Mouse (Mus musculus) frontal cortex, postnatal 36 days (tissue): ENCODE results near the gene Lalba.
"Not testable (repeated sequence)": the region's sequence is repeated elsewhere in the genome, so short reads cannot be mapped to it uniquely, and the experiment has no call there.

Experiments used
- DNase-seq, 2 experiments: peaks; one replicate each; pipeline ENCODE4 v3.0.0; 2022; ENCODE audit warnings: low spot score in 2 of 2

The Lalba gene

GRCm38 (mm10) chr15:98482701-98483100 lies at the start of gene Lalba:
Gene Lalba, minus strand, starts transcription at chr15:98482721.
- DNase-seq = no peak

- no peak for DNase-seq
Observed at GRCm38 (mm10) chr15:98532281-98532680, 49.8 kb upstream of the Lalba start.

- no peak for DNase-seq
Observed at GRCm38 (mm10) chr15:98528066-98528563, 45.6 kb upstream of the Lalba start.

GRCm38 (mm10) chr15:98527056-98527771 lies 44.7 kb upstream of the Lalba start:
- no peak for DNase-seq

DNA sequence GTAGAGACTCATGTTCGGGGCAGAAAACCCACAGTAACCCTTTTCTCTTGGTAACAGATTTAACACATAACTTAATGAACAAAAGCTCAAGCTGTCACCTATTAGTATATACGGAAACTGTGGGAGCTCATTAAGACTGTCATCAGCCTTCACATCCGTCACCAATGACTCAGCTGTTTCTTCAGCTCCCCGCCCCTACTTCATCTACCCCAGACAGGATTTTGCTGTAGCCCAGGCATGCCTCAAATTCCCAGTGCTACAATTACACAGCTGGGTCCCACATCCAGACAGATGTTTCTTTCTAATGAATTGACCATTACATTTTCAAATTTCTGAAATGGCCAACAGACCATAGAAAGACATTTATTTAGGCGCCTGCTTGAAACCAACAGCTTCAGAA lies 43.5 kb upstream of the Lalba start:
- DNase-seq = no peak

DNA sequence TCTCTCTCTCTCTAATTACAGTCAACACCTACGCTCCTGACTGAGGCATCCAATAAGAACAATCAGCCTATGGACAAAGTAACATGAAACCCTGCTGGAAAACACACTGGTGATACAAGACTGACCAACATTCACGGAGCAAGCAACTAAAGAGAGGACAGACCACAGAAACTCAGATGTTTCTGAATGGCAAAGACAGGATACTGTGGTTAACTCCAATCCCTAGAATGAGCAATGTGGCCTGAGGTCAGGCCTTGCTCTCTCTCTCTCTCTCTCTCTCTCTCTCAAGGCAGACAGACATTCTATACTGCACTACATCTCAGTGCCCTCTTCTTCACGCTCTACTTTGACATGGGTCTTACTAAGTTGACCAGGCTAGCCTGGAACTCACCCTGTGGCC lies 38.7 kb upstream of the Lalba start:
- DNase-seq = no peak

GRCm38 (mm10) chr15:98517380-98518355 lies 35.1 kb upstream of the Lalba start:
- DNase-seq = peak; percentile 61

- not testable (repeated sequence) for DNase-seq
Observed at GRCm38 (mm10) chr15:98514845-98515244, 32.3 kb upstream of the Lalba start.

DNA sequence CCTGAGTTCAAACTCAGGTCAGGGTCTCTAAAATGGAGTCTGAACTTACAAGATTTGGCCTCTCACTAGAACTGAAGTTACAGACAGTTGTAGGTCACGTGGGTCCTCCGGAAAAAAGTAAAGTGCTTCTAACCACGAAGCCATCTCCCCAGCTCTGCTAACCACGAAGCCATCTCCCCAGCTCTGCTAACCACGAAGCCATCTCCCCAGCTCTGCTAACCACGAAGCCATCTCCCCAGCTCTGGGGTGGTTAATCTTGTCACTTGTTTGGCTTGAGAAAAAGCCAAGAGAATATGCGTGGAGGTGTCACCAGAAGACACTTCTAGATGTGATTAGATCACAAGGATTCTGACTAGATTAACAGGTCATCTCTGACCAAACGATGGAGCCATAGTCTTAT lies 31.6 kb upstream of the Lalba start:
- no peak for DNase-seq

DNA sequence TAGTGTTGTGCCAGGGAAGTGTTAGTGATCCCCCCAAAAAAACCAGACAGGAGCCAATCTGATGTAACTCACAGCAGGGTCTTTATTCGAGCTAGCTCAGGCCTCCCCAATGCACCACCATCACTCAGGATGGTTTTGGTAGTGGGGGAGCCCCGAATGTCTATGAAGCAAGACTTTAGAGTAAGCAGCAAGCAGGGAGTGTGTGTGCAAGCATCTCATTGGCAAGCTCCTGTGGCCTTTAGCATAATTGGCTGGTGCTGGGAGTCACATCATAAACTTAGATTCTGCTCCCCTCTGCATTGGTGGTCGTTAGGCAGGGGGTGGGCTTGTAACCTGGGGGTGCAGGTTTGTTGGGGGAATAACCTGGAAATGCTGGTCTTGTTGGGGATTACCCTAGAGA lies 31.2 kb upstream of the Lalba start:
- not testable (repeated sequence) for DNase-seq

DNA sequence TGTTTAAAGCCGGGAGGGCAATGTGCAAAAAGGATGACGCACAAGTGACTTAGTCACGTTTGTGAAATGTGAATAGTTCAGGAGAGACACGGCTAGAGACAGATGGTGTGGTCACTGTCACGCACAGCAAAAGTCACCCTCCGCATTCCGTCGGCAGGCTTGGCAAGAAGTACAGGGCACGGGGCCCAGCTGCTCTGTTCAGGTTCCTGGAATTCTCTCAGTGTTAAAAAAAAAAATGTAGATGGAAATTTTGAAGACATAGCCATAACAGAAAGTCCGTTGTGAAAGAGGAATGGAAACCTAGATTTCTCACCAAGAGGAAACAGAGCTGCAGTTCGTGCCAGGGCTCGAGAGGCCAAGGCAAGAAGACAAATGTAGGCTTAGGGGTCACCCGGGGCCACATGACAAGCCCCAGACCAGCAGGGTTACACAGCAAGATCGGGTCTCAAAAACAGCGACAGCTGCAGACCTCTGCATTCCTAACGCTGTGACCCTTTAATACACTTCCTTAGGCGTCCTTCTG lies 30.3 kb upstream of the Lalba start:
- peak in 1 of 2 experiments; percentile 44 for DNase-seq

- DNase-seq = no peak
Observed at GRCm38 (mm10) chr15:98512232-98512631, 29.7 kb upstream of the Lalba start.

DNA sequence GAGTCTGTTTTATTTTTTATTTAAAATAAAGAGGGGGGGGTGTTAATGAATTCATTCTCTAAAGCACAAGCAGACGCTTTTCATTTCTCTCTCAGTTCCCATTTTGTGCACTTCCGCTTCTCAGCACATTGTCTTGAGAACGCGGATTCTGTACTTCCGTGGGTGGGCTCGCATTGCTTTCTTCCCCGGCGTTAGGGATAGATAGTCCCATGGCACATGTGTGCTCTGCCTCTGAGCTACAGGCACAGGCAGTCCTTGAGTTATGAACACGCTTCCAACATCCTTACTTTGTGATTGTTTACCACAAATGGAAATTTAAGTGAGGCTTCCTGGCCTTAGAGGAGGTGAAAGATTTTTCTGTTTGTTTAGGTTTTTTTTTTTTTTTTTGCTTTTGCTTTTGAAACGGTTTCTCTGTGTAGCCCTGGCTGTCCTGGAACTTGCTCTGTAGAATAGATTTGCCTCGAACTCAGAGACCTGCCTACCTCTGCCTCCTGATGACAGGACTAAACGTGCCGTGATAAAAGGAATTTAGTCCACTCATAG lies 28.9 kb upstream of the Lalba start:
- DNase-seq = no peak

- peak; percentile 61 to 64 for DNase-seq
Observed at GRCm38 (mm10) chr15:98510438-98511385, 28.2 kb upstream of the Lalba start.

GRCm38 (mm10) chr15:98509387-98509786 lies 26.9 kb upstream of the Lalba start:
- no peak for DNase-seq

DNA sequence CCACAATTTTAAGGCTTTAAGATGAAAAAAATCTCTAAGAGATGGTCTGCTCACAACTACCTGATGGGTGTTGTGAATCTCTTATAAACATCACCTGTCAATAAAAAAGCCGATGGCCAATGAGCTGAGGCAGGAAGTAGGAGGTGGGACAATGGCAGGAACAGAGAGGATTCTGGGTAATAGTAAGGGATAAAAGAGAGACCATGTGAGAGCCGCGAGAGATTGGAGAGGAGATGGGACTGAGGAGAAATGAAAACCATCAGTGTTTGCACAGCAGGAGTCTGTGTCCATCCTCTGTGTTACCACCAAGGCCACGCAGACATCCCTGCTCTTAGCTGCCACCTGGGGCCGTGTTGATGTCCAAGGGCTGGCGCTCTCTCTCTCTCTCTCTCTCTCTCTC lies 24.8 kb upstream of the Lalba start:
- DNase-seq = no peak

- no peak for DNase-seq
Observed at GRCm38 (mm10) chr15:98506253-98506957, 23.9 kb upstream of the Lalba start.

DNA sequence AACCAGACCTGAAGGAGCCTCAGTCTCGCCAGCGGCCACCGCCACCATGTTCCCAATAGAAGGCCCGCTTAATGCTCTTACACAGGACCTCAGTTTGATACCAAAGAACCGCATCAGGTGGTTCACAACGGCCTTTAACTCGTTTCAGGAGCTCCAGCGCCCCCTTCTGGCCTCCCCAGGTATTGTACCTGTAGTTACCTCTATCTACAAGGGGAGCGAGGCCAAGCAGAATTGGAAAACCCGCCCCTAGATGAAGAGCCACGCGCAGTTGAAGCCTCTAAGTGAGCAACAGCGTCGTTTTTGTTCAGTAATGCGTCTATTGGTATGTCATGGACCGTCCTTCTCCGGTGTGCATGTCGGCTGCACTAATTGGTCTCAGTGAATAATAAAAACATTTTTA lies 22.0 kb upstream of the Lalba start:
- DNase-seq = peak; percentile 60 to 66

DNA sequence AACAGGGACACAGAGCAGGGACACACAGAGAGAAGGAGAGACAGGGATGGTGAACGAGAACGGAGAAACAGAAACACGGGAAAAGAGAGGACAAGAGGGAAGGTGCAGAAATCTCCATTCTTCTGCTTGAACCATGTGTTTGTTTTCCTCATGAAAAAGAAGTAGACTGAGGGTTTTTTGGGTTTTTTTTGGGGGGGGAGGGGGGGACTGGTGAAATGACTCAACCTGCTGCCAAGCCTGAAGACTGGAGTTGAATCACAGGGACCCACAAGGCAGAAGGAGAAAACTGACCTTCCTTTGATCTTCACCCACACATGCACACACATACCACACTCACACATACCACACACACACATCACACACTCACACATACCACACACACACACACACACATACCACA lies 20.8 kb upstream of the Lalba start:
- no peak for DNase-seq

GRCm38 (mm10) chr15:98497631-98498030 lies 15.1 kb upstream of the Lalba start:
- no peak for DNase-seq
